Mouse (Mus musculus) naive thymus-derived CD4-positive, alpha-beta T cell, adult 2 months (primary cell): Measurements from ENCODE around the gene Gm44973.
"Not testable (repeated sequence)": the region's sequence is repeated elsewhere in the genome, so short reads cannot be mapped to it uniquely, and the experiment has no call there.

Experiments used
- DNase-seq: peaks from one replicate; pipeline ENCODE4 v3.0.0-alpha.2; 2011; ENCODE audit warnings: low read depth

Gm44973 gene

GRCm38 (mm10) chr7:5015118-5016001 is at the start of gene Gm44973:
TSS of gene Gm44973 (plus strand) at chr7:5015496.
- peak; percentile 98 for DNase-seq

DNA sequence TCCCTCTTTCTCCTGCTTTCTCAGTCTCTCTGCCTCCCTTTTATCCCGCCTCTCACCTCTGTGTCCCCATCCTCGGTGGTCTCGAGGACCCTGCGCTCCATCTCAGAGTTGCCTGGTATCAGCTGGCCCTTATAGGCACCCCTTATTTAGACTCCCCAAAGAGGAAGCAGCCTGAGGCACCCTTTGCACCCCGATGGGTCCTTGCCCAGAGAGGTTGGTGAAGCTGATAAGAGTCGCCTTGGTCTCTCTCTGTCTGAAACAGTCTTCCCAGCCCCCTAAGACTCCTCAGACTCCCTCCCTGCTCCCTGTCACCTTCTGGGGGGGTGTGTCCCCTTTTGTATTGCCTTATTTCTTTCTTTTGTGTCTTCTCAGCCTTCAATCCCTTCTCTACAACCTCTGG is 44.2 kb upstream of the Gm44973 start, which contains the start of gene Sbk3:
Sbk3 (minus strand) TSS at position 101 of the 400 bp plus-strand sequence.
- DNase-seq = no peak

GRCm38 (mm10) chr7:4971710-4972109 is 43.6 kb upstream of the Gm44973 start:
- no peak for DNase-seq

DNA sequence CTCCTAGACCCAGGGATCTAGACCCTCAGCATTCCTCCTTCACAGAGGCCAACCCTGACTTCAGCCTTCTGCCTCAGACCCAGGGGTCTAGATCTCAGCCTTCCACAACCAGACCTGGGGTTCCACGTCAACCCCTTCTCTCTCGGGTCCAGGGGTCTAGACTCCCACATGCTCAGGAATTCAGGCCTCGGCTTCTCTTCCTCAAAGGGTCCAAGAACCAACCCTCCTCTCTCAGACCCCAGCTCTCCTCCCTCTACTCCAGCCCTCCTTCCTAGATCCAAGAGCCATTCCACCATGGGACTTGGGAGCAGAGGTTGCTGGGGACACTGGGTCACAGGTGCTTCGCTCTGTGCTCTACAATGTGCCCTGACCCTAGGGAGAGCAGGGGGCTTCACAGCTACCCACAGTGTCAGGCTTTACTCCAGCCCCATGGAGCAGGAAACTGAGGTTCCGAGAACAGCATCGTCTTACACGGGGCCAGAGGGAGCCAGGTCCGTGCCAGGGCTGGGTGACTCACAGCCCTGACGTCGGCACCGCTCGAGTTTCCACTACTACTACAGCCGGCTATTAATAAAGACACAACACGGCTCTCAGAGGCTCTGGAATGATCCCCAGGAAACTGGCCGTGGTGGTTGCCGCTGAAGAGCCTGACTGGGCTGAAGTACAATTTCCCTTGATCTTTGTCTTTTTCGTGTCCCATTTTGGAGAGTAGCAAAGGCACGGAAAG is 42.8 kb upstream of the Gm44973 start:
- no peak for DNase-seq

GRCm38 (mm10) chr7:4975455-4975854 is 39.8 kb upstream of the Gm44973 start:
- DNase-seq = no peak

DNA sequence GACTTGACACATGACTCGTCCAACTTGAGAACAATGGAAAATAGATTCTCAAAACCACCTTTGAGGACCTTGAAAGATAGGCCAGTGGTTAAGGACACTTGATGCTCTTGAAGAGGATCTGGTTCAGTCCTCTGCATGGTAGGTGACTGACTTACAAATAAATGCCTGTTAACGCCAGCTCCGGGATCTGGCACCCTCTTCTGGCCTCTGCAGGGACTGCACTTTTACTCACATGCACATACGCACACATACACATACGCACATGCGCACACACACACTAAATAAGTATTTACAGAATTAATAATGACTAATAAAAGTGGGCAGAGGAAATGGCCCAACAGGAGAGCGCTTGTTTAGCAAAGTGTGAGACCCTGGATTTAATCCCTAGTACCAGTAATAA is 38.5 kb upstream of the Gm44973 start:
- no peak for DNase-seq

- no peak for DNase-seq
These were observed 27.0 kb upstream of the Gm44973 start for GRCm38 (mm10) chr7:4988250-4988649.

DNA sequence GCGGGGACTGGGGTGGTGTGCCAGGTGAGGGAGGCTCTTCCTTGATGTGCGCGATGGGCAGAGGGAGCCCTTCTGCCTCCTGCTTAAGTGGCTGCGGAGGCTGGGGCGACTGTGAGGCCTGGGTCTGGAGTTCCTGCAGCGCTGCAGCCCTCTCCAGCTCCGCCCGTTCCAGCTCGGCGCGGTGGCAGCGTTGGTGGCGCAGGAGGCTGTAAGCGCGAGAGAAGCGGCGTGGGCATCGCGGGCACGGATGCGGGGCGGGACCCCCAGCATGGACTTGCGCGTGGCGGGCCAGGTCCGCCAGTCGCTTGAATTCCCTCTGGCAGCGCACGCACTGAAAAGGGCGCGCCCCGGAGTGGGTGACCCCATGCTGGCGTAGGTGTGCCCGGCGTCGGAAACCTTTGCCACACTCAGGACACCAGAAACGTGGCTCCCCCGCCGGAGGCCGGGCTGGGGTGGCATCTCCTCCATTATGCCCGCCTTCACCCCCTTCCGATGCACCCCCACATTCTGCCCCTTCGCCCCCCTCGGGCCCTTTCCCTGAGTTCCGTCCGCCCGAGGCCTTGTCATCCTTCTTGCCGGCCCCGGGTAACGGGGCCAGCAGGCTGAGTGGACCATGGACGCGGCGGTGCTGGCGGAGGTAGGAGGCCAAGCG is 21.8 kb upstream of the Gm44973 start:
- DNase-seq = no peak

DNA sequence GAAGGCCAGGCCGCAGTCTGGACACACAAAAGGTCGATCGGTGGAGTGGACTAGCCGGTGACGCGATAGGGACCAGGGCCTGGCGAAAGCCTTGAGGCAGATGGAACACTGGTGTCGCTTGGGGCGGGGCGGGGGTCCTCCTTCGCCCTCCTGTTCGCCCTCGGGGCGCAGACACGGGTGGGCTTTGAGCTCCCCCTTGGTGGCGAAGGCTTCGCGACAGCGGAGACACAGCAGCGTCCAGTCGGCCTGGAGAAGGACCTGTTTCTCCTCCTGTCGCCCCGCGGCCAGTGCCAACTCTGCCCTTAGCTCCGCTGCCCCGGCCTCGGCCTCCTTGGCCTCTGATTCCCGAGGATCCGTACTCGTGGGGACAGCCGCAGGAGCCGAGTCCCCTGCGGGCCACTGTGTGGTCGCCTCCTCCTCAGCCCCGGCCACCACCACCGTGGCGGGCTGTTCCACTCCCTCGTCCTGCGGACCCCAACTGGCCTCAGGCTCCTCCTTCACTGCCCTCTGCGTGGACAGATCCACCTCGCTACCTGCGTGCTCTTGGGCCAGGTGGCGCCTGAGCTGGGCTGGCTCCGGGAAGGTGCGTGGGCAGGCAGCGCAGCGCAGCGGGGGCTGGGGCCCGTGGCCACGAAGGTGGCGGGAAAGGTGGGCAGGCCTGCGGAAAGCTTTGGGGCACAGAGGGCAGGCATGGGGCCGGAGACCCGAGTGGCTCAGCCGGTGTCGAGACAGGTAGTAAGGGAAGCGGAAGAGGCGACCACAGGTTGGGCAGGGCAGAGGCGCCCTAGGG is 21.1 kb upstream of the Gm44973 start:
- no peak for DNase-seq

- DNase-seq = peak; percentile 16
These were observed 19.9 kb upstream of the Gm44973 start for GRCm38 (mm10) chr7:4995268-4996002.

- DNase-seq = peak; percentile 86
These were observed 19.0 kb upstream of the Gm44973 start, which contains the start of gene Zfp579 for GRCm38 (mm10) chr7:4996003-4996895. TSS of gene Zfp579 (minus strand) at chr7:4996158.

GRCm38 (mm10) chr7:4996934-4997333 is 18.4 kb upstream of the Gm44973 start:
- no peak for DNase-seq

GRCm38 (mm10) chr7:4999876-5000275 is 15.4 kb upstream of the Gm44973 start:
- DNase-seq = peak; percentile 60

DNA sequence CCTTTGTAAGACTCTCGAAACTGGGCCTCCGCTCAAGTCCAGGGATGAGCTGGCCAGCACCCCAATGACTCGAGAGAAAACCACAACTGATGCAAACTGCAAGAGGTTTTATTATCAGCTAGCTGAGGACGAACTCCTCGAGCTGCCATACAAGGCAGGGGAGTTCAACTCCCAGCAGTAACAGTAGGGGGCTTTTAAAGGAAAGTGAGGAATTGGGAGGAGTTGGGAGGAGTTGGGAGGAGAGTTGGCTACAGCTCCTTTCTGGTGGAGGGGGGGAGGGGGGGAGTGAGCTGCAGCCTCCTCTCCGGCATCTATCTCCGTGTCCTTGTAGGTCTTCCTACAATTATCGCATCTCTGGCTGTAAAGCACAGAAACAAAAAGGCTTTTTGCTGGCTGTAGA is 12.4 kb upstream of the Gm44973 start:
- not testable (repeated sequence) for DNase-seq

GRCm38 (mm10) chr7:5008229-5008628 is 7.1 kb upstream of the Gm44973 start:
- DNase-seq = no peak

DNA sequence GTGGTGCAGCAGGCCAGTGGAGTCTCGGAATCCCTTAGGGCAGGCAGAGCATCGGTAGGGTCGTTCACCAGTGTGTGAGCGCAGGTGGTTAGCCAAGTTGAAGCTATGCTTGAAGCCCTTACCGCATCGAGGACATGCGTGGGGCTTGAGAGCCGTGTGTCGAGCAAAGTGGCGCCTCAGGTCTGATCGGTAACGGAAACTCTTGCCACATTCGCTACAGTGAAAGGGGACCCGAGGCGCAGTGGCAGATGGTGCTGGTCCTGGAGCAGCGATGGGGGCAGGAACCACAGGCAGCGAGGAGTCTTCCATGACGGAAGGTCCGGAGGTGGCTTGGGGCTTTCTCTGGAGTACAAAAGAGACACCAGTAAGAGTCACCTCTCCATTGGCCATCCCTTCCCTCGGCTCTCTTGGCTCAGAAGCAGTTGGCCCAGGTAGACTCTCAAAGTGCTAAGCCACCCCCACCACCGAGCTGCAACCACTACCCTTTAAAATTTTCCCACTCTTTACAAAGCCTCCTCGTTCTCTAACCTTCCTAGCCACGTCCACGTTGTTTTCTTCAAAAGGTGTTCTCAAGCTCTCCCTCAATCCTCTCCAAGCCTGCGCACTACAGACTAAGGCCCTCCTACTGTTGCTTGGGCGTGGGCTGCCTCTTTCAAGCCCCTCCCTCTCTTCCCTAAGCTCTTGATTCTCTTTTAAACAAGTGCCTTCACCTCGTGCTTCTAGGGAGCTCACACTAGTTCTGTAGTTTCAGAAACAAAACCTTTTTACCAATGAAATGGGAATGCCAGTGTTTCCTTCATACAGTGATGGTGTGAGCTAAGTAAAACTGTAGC is 2.4 kb upstream of the Gm44973 start:
- DNase-seq = peak; percentile 35

- DNase-seq = peak; percentile 99
These were observed 812 bp upstream of the Gm44973 start, which contains the start of the genes Zfp524 and Fiz1 for GRCm38 (mm10) chr7:5014251-5015117. TSS of gene Zfp524 (plus strand) at chr7:5014415. TSS of gene Fiz1 (minus strand) at chr7:5014697.

- DNase-seq = peak; percentile 21
These were observed 761 bp downstream of the Gm44973 start for GRCm38 (mm10) chr7:5016057-5016456.
